ENCODE assay signal across 8 mouse cellular contexts in the genomic region with DNA sequence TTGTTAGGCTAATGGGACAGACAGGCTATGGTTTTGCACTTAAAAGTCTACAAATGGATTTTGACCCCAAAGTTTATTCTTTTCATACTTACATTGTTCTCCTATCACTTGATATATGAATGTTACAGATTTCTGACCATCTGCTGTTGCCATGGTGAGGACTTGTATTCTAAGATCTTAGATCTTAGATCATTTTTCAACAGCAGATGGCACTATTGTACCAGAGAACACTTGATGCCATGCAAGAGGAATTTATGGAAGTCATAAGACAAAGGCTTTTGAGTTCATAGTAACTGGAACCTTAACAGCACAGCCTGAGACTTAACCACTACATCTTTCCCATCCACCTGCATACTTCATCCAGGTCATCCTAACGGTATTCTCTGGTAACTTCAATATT. TPM values are rescaled to one million over a fixed set of nuclear protein-coding genes. Genes with fewer than 3 reads are reported as not detected.
DNase-seq lines count a peak whose midpoint lies in the region; ATAC-seq and TF ChIP-seq lines count a peak whose summit lies in the region.

No protein-coding gene starts in this region.

- peak; percentile 64 for ATAC-seq in frontal cortex, adult (ENCODE audit: low TSS enrichment)
- ATAC-seq in lung, postnatal 0 days: no peak

- no peak overlapping the region for H3K27ac ChIP-seq in lung, postnatal 0 days (ENCODE audit: low read length)

- TF ChIP-seq EP300 in lung, postnatal 0 days (IDR thresholded peaks at IDR 0.05): peak; percentile 23; the same call in 1 of the 2 replicates

- no peaks in the 10 kb centered on the region for H3K27me3 ChIP-seq in lung, postnatal 0 days (replicated peaks; ENCODE audit: insufficient read depth, low read length)
- no peaks in the 10 kb centered on the region for H3K27me3 ChIP-seq in splenic B cell, adult 2 months (ENCODE audit: control insufficient read depth, insufficient read depth, low read length, poor library complexity, severe bottlenecking)

- H3K4me2 ChIP-seq in lung, postnatal 0 days (replicated peaks; ENCODE audit: low read depth, low read length): no peak overlapping the region

- no peak overlapping the region for H3K9ac ChIP-seq in lung, postnatal 0 days (replicated peaks; ENCODE audit: low read depth)

- H3K9me3 ChIP-seq in lung, postnatal 0 days (ENCODE audit: low read length): no peaks in the 10 kb centered on the region

- H3K36me3 ChIP-seq in lung, postnatal 0 days (ENCODE audit: insufficient read depth, low read length): peaks cover 10% of the 10 kb centered on the region; the same call in 1 of the 2 replicates
- H3K36me3 ChIP-seq in splenic B cell, adult 2 months (ENCODE audit: control insufficient read depth, insufficient read depth, low read length, poor library complexity, severe bottlenecking): peaks cover 3% of the 10 kb centered on the region; the same call in 1 of the 2 replicates

- peak; percentile 78 for TF ChIP-seq CTCF in lung, postnatal 0 days (IDR thresholded peaks at IDR 0.05)

- no peak overlapping the region for H3K4me3 ChIP-seq in lung, postnatal 0 days (ENCODE audit: low read depth, low read length)

- WGBS in lung, postnatal 0 days: 41% methylated on average over 1 of the region's 1 CpGs

- peaks cover 4% of the 10 kb centered on the region; the same call in 1 of the 2 replicates for H3K4me1 ChIP-seq in lung, postnatal 0 days (ENCODE audit: insufficient read depth, low read depth, low read length)

- DNase-seq in frontal cortex, postnatal 10 days (ENCODE audit: low spot score in 2 of 2): no peak
- DNase-seq in ovary, postnatal 14 days (ENCODE audit: low spot score): peak; percentile 21
- DNase-seq in ovary, adult 18-20 months (ENCODE audit: low spot score): no peak
- peak; percentile 87 for DNase-seq in embryo, embryonic 11 days
- DNase-seq in lung, postnatal 0 days (ENCODE audit: low spot score): peak; percentile 93
- DNase-seq in splenic B cell, adult 2 months (ENCODE audit: low read depth, low spot score): peak; percentile 90
- no peak for DNase-seq in gastrocnemius, postnatal 4 days (ENCODE audit: low spot score in 2 of 2)

RNA-seq across cellular contexts. Expression of a gene that starts 2.0 kb away (rescaled TPM):
- 11.1 and 11.5 TPM in 2 replicates for polyA plus RNA-seq in lung, postnatal 0 days (2015; fragmentation: Nextera tagmentation; extraction: Ambion mirVana)
- 10 to 100 TPM; 59.6 to 60.9 TPM for total RNA-seq in gastrocnemius, postnatal 4 days (2021)

RNA-seq across cellular contexts. Expression of a gene that starts 33.5 kb away (rescaled TPM):
- 329 and 354 TPM in 2 replicates for polyA plus RNA-seq in lung, postnatal 0 days (2015; fragmentation: Nextera tagmentation; extraction: Ambion mirVana)
- total RNA-seq in gastrocnemius, postnatal 4 days (2021): 100 to 1,000 TPM; 190 to 191 TPM

RNA-seq across cellular contexts. Expression of a gene that starts 52.7 kb away (rescaled TPM):
- 2.6 and 2.7 TPM in 2 replicates for polyA plus RNA-seq in lung, postnatal 0 days (2015; fragmentation: Nextera tagmentation; extraction: Ambion mirVana)
- total RNA-seq in gastrocnemius, postnatal 4 days (2021): 1 to 10 TPM in 1 of 2 experiments, under 1 TPM in 1; 0.73 to 1.4 TPM

RNA-seq across cellular contexts. Expression of a gene that starts 52.9 kb away (rescaled TPM):
- polyA plus RNA-seq in lung, postnatal 0 days (2015; fragmentation: Nextera tagmentation; extraction: Ambion mirVana): 54.9 and 68.2 TPM in 2 replicates
- 10 to 100 TPM; 15.7 to 18.0 TPM for total RNA-seq in gastrocnemius, postnatal 4 days (2021)

Comparison
In these comparisons a context has a peak if more than half of its experiments do, and no peak if none do; other contexts are left out.
1. DNase-seq: peak in ovary, postnatal 14 days (single experiment), embryo, embryonic 11 days (single experiment), lung, postnatal 0 days (single experiment) and splenic B cell, adult 2 months (single experiment); none in frontal cortex, postnatal 10 days (0 of 2), ovary, adult 18-20 months (single experiment) and gastrocnemius, postnatal 4 days (0 of 2).